Mouse (Mus musculus): Measurements from ENCODE around the gene AI837181.
"Not testable (repeated sequence)": the region's sequence is repeated elsewhere in the genome, so short reads cannot be mapped to it uniquely, and the experiment has no call there.

AI837181 gene

DNA sequence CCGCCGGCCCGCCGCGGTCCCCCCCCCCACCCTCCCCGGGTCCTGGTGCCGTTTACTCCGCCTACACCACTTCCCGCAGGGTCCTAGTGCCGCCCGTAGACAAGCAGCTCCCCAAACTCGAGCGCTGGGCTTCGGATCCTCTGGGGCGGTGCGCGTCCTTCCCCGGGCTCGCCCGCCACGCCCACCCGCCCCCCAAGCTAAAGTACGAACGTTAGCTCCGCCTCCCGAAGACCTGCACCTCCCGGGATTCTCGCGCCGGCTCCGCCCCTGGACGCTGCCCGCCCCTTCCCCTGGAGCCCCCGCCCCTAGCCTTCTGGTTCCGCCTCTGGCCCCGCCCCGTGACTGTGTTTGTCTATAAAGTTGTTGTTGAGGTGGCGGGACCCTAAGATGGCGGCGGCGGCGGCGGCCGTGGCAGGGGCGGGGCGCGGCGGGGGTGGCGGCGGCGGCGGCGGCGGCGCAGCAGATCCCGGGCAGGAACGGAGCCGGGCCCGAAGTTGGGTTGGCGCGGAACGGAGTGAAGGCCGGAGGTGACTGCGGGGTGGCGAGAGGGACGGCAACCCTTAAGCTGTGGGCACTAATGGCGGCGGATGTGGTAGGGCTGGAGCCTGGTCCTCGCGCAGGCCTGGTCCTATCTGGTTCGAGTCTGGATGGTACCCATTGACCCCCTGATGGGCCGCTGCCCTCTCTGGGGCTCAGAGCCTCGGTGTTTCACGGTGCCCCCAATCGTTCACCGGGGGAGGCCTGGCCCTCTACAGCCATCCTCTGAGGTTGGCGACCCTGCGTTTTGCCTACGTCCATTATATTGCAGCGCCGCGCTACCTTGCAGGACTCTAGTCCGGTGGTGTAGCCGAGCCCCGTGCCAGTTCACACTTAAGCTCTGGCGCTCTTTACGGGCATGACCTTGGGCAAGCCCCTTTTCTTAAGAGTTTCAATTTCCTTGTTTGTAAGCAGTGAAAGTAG is at the start of gene AI837181, which contains the start of gene Drap1:
AI837181 (plus strand) TSS at position 363 of the 960 bp plus-strand sequence.
Drap1 (minus strand) TSS at position 198 of the 960 bp plus-strand sequence.
- DNase-seq (ENCODE audit: low read depth, low spot score): peak; percentile 98

DNA sequence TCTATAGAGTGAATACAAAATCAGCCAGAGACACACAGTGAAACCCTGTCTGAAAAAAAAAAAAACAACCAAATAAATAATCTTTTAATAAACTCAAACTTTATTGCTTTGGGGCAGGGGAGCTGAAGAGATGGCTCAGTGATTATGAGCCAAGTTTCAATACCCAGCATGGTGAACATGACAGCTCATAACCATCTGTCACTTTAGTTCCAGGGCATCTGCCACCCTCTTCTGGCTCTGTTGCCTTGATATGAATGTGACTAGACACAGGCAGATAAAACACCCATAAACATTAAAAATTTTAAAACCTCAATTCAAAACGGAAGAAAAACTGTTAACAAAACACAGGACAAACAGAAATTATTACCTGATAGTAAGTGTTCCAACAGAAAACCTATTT is 47.5 kb upstream of the AI837181 start:
- DNase-seq (ENCODE audit: low read depth, low spot score): no peak

GRCm38 (mm10) chr19:5383326-5383725 is 41.6 kb upstream of the AI837181 start:
- DNase-seq (ENCODE audit: low read depth, low spot score): no peak

- DNase-seq (ENCODE audit: low read depth, low spot score): no peak
These were observed 40.2 kb upstream of the AI837181 start for GRCm38 (mm10) chr19:5384715-5385114.

DNA sequence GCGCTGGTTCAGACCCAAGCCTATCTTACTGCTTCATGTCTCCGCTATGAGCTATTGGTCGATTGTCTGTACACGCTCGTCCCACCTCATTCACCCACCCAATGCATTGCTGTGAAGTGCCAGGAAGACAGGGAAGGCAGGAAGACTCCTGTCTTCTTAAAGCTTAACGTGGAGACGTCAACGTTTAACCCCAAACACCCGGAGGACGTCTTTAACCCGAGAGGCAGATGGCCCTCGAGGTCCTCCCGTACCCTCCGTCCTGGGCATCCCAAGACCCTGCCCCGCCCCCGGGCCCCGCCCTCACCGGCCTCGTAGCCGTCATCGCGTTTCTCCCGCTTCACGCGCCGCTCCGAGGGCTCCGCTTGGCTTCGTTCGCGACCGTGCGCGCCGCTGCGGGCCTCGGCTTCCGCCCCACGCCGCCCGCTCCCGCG is 36.9 kb upstream of the AI837181 start:
- DNase-seq (ENCODE audit: low read depth, low spot score): no peak

DNA sequence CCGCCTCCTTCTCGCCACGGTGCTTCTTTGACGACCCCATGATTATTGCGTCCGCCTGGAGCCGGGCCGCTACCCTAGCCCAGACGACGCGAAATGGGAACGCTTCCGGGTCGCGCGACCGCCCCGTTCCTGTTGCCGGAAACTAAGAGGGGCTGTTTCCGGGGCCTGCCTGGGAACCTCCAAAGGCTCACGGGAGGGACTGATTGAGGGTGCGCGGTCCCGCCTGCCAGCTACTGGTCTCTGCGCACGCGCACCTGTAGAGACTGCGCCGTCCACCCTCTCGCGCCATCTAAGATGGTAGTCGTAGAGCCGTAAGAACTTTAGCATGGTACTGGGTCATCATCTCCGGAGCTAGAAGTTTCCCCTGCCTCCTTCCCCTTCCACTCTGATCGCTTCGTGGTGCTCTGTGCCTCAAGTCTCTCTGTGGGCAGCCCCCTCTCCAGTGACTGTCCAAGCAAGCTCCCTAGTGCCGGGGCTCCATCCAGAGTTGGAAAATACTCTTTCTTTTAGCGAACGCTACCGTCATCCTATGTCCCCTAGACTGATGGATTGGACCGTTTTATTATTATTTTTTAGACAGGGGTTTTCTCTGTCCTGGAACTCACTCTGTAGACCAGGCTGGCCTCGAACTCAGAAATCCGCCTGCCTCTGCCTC is 36.2 kb upstream of the AI837181 start, which contains the start of gene Sart1:
Sart1 (minus strand) TSS at position 116 of the 655 bp plus-strand sequence.
- peak; percentile 97 for DNase-seq (ENCODE audit: low read depth, low spot score)

- DNase-seq (ENCODE audit: low read depth, low spot score): no peak
These were observed 35.3 kb upstream of the AI837181 start for GRCm38 (mm10) chr19:5389647-5390046.

GRCm38 (mm10) chr19:5390416-5390815 is 34.5 kb upstream of the AI837181 start:
- no peak for DNase-seq (ENCODE audit: low read depth, low spot score)

- no peak for DNase-seq (ENCODE audit: low read depth, low spot score)
These were observed 32.1 kb upstream of the AI837181 start for GRCm38 (mm10) chr19:5392892-5393291.

DNA sequence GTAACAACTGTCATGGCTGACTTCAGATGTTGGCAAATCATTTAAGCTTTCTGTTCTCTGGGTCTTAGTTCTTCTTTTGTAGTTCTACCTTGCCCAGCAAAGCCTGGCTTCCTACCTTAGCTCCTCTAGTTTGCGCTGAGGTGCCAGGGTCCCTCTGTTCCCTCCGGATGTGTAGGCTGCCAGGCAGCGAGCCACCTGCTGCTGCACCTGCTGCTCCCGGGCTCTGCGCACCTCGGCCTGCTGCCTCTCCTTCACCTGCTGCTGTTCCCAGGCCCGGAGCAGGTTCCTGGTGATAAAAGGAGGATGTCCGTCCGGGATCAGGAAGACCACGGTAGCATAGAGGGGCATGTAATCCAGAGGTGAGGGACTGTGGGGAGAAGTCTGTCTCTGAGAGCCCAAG is 30.8 kb upstream of the AI837181 start:
- DNase-seq (ENCODE audit: low read depth, low spot score): no peak

GRCm38 (mm10) chr19:5395371-5395770 is 29.6 kb upstream of the AI837181 start:
- DNase-seq (ENCODE audit: low read depth, low spot score): no peak

DNA sequence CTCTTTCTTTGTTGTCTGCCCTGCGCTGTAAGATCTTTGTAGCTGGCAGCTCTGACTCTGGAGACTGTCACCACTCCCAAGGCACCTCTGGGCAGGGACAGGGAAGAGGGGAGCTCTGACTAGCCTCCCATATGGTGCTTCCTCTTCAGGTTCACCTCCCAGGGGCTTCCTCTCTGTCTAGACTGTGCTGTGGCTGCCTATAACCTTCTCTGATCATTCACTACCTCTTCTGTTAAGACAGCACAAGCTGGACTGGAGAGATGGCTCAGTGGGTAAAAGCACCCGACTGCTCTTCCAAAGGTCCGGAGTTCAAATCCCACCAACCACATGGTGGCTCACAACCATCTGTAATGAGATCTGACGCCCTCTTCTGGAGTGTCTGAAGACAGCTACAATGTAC is 23.9 kb upstream of the AI837181 start:
- DNase-seq (ENCODE audit: low read depth, low spot score): not testable (repeated sequence)

DNA sequence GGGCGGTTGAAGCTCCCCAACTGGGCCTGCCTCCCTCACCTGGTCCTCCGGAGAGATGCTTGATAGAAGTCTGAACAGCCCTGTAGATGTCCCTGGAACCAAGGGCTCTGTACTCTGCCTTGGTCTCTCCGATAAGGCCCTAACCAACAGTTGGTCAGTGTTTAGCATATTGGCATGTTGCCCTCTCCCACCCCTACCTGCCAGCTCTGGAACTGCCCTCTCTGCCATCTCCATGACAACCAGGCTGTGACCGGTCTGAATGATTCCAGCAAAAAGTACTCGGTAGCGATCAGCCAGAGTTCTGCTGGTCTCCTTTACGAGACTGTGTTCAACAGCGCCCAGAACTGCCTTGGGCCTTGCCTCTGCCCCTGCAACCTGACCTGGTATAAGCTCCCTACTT is 22.7 kb upstream of the AI837181 start, which contains the start of gene Tsga10ip:
Tsga10ip (minus strand) TSS at position 234 of the 400 bp plus-strand sequence.
- no peak for DNase-seq (ENCODE audit: low read depth, low spot score)

DNA sequence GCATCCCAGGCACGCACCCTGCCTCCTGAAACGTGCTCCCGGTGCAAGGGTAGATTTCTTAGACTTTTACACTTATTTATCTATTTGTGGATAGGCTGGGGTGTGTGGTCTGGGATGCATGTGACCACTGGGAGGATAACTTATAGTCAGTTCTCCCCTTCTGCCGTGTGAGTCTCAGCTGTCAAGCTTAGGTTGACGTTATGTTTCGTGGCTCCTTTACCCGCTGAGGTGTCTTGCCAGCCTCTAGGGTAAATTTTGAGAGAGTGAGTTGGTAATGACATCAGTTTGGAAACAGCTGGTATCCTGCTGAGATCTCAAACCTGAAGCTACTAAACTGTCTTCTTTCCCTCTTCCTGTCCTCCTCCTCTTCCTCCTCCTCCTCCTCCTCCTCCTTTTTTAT is 19.0 kb upstream of the AI837181 start:
- DNase-seq (ENCODE audit: low read depth, low spot score): no peak

DNA sequence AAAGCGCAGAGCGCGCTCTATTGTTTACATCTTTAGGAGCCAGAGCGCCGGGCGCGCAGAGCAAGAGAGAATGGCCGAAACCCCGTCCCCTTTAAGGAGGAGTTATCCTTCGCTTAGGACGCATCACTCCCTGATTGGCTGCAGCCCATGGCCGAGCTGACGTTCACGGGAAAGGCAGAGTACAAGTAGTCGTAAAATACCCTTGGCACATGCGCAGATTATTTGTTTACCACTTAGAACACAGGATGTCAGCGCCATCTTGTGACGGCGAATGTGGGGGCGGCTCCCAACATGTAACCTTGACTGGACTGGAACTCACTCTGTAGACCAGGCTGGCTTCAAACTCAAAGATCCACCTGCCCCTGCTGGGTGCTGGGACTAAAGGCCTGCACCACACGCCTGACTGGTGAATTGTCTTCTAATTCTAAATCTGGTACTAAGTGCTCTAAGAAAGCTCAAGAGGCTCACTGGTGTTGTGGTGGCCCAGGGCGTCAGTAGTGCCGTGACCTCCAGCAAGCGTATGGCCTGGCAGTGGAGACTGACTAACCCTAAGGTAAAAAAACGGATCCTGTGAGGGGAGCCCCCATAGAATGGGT is 18.3 kb upstream of the AI837181 start:
- DNase-seq (ENCODE audit: low read depth, low spot score): peak; percentile 76

DNA sequence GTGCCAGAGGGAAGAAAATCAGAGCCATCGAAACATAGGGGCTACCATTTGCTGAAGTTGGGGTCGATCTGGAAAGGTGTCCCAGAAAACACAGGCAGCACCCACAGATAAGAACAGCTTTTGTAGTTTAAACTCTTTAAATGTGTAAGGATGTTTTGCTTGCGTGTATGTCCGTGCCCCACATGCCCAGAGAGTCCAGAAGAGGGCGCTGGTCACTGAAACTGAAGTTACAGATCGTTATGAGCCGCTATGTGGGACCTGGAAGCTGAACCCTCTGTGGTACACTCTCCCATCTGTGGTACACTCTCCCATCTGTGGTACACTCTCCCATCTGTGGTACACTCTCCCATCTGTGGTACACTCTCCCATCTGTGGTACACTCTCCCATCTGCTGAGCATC is 17.8 kb upstream of the AI837181 start:
- DNase-seq (ENCODE audit: low read depth, low spot score): peak; percentile 88

DNA sequence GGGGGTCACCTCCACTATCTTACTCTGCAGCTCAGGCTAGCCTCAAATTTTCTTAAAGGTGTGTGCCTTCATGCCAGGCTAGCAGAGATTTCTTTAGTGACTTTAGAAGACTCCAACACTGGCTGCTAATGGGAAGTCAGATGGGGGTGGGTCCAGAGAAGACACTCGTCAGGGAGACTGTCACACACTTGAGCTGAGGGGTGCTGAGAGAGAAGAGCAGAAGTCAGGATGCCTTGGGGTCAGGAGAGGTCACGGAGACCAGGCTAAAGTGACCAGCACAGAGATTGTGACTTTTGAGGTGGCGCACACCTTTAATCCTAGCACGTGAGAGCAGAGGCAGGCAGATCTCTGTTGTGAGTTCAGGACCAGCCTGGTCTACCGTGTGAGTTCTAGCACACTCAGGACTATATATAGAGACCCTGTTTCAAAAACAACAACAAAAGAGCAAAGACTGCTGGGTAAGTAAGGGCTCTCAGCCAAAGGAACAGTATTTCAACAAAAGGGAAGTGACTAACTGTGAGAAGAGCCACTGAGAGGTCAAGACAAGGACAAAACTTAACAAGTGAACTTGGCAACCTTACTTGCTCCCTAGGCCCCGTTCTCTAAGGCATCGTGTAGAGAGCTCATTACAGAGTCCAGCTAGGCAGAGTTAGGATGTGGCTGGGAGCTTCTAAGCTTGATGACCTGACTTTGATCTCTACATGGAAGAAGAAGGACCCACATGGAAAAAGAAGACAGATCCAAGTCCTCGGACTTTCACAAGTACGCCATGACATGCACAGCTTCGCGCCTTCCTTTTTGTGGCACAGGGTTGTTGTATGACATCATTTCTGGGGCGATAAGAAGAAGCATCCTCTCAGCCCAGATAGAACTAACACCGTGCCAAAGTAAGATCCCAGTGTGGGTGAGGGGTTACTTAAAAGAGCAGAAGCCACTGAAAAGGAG is 16.6 kb upstream of the AI837181 start:
- no peak for DNase-seq (ENCODE audit: low read depth, low spot score)

GRCm38 (mm10) chr19:5409068-5409467 is 15.9 kb upstream of the AI837181 start:
- DNase-seq (ENCODE audit: low read depth, low spot score): no peak

GRCm38 (mm10) chr19:5410641-5411040 is 14.3 kb upstream of the AI837181 start:
- no peak for DNase-seq (ENCODE audit: low read depth, low spot score)

- peak; percentile 82 for DNase-seq (ENCODE audit: low read depth, low spot score)
These were observed 13.0 kb upstream of the AI837181 start for GRCm38 (mm10) chr19:5411961-5412360.

DNA sequence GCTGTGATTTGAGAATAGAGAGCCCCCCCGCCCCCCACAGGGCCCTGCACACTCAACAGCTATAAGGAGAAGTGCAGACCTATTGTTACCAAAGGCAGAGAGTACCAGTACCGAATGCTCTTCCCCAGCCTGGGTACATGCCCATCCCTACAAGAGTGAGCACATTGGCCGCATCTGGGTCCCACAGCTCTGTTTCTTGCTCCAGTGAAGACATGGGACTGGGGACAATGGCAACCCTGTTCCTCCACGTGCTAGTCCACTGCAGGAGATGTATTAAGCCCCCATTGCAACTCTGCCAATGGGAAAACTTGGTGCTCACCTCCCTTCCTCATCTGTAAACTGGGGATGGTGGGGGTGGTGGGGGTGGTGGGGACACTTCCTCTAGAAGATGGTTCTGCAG is 11.1 kb upstream of the AI837181 start:
- DNase-seq (ENCODE audit: low read depth, low spot score): no peak

Measured in skeletal muscle tissue, adult 2 months (tissue).